Mouse (Mus musculus): ENCODE measurements around the gene Kbtbd12.

DNA sequence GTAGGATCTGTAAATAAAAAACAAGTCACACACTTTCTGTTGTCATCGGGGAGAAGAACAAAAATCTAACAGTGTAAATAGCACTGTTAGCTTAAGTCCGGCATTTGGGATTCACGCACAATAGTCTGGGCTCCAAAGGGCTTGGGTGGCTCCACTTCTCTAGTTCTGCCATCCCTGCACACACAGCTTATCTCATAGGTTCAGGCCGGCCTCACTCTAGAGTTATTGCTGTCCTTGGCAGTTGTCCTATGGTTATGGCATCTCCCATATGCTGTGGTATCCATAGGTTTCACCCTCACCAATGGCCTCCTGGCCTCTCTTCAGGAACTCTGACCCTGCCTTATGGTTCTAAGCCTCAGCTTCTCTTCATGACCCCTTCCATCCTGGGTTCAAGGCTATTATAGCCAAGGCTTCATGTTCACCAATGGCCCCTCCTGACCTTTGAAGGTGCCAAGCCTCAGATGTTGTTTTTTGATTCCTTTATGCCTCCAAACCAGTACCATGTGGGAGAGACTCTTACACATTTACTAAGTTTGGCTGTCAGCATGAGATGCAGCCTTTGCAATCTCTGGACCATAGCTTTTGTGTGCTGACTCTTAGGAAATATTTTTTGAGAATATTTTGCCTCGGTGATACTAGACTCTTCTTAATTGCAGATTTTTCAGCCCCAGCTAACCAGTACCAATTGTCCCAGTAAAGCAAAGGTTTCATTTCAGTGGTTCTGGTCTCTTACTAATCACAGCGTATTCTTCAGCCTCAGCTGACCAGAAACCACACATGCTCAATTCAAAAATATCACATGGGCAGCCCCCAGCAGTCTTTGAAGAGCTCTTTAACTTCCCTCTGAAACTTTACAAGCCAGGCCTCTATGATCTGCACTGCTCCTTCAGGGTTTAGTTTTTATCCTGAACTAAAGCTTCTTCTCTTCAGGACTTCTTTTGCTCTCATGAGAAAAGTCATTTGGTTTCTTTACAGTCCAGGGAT, 39.3 kb upstream of the Kbtbd12 start:
- TF ChIP-seq POLR2A (IDR thresholded peaks at IDR 0.05; ENCODE audit: extremely low read depth, insufficient read depth, low read length) (no peak), CTCF (IDR thresholded peaks at IDR 0.05; ENCODE audit: low read depth, low read length) (no peak)

All from liver, adult 2 months (tissue).